Mouse (Mus musculus) thymus, postnatal 25 days (tissue): ENCODE measurements at regions not wholly inside any gene's neighbourhood (a gene's known extent, or its start where the extent isn't known, plus 50 kb on each side); places are given as distances from the start of the nearest gene placed in this dataset.

Experiments used
- DNase-seq: peaks from one replicate; pipeline ENCODE4 v3.0.0; 2022

- no peak for DNase-seq
Measured at GRCm38 (mm10) chr3:133751011-133751410, 206.1 kb upstream of the Tet2 start.

GRCm38 (mm10) chr3:133751565-133751964, 206.6 kb upstream of the Tet2 start:
- DNase-seq: no peak

DNA sequence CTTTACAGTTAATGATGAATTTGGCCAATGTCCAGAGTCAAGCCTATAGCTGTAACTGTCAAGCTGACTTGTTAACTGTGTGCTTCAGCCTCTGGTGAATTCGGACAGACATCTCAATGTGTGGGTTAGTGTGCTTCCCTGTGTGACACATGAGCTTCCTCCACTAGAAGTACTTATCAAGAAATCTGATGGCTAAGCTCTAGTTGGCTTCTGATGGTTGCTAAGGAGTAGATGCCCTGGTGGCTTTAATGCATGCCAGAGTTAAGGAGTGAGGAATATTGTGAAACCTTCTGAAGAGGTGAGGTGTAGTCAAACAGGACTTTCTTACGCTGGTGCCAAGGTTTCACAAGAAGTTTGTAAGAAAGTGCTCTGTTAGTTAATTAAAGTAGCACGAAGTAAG, 208.1 kb upstream of the Tet2 start:
- DNase-seq: no peak

DNA sequence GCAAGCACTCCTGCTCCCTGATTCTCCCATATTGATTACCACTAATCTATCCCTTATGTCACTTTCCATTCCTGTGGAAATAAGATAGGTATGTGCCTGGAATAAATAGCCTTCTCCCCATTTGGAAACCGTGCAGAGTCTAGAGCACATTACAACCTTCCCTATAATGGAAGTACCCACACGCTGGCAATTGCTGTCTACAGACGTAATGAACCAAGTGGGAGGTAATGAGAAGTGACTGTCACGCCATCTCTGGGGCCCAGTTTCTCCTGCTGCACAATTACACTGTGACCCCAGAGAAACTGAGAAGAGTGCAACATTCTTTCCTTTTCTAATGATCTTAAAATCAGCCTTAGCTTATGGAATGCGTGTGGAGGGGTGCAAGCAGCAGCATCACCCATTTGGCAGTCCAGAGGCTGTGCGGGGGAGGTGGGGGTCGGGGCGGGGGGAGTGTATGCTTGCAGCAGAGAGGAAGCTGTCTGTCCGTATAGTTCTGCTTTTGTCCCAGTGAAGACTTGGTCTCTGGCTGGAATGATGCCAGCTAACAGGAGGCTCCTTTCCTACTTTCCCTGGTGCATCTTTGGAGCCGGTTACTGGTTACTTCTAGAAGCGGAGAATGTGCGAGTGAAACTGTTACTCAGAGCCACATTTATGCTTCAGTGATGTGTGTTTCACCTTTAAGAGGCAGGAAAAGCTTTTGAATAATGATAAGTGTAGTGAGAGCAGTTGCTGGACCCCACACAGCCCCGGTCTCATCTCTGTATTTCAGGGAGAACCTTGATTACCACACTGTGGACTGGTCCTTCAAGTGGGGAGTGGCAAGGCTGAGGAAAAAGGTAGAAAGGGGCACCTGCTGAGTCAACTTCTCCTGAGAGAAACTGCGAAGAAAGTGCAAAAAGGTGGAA, 209.3 kb upstream of the Tet2 start:
- no peak for DNase-seq

GRCm38 (mm10) chr3:133754911-133755259, 209.9 kb upstream of the Tet2 start:
- DNase-seq: no peak

DNA sequence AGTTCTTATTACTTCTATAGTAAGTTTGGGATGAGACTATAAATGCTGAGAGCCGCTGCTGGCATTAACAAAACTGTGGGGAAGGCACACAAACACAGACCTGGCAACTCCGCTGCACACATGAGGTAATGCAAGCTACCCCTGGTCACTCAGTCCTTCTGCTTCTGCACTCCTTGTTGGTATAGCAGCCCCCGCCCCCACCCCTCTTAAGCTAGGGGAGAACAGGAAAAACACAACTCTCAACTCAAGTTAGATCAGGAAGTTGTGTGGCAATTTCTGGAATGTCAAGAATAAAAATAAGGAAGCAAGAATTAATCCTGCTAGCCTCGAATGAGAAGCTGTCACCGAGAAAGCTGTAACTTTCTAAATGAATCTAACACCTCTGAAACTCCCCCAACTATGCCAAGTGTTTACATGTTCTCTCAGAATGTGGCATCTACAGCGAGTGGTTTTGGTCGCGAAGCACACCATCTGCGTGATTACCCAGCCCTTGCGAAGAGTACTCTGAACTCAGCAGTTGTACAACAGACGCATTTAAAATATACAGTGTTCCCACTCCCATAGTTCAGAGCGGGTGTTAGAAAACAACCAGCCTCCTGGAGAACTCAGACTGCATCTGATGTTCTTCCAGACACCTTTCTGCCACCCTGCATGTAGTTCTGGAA, 212.9 kb upstream of the Tet2 start:
- no peak for DNase-seq

DNA sequence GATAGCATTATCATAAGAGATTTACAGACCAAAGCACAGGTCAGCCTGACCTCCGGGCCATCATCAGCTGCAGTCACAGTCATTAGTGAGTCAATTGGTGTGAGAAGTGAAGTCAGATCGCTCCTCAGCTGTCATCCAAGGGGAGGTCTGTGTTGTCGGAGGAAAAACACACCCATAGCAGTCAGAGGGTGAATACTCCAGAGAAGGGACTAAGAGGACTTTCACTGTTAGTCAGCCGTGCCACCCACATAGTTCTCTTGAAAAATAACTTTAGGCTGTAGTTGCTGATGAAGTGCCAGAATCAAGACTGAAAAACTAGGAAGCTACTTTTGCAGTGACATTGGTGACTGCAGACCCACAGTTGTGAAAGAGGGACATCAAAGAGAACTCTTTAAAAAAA, 213.5 kb upstream of the Tet2 start:
- no peak for DNase-seq

DNA sequence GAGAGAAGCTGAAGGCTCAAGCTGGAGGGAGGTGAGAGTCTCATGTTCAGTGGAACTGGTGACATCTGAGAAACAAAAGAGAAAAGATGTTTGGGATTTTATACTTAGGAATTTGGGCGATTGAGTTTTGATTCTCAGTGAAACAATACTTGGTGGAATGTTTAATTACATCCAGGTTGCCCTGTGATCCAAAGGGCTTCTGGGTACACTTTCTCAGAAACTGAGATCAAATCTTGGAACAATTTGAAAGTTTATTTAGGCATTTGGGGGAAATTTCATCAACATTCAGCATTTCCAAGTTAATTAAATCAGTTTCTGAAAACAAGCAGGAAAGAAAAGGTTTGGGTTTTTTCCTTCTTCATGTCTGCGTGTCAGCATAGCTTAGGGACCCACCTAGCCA, 214.7 kb upstream of the Tet2 start:
- no peak for DNase-seq

DNA sequence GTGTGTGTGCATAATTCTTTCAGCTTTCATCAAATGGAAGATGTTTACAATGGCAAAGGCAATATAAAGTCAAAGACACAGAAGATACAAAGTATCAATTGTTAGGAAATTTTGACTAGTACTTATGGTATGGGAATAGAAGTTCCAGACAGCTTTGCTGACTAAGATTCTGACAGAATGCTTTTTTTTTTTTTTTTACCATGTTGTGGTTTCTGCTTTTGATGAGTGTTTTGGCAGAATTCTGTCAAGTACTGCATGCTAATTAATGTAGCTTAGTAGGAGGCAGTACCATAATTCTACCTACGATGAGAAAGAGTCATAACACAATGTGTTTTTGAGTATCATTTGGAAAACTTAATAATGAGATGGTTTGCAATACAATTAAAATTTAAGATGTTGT, 215.3 kb upstream of the Tet2 start:
- no peak for DNase-seq

DNA sequence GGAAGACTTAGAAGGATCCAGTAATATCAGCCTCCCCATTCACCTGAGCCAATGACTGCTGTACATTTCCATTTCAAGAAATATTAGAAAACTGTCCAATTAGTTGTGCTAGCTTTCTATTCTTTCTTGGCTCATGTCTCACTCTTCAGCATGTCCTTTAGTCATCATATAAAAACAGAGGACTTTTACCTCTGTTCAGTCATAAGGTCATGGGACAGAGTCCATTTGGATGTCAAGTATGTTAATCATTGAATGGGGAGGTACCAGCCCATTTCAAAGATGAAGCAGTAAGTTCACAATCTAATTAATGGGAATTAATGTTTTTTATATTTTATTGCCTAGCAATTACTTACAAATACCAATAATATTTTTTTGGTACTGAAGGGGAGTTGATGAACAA, 218.8 kb upstream of the Tet2 start:
- DNase-seq: no peak

DNA sequence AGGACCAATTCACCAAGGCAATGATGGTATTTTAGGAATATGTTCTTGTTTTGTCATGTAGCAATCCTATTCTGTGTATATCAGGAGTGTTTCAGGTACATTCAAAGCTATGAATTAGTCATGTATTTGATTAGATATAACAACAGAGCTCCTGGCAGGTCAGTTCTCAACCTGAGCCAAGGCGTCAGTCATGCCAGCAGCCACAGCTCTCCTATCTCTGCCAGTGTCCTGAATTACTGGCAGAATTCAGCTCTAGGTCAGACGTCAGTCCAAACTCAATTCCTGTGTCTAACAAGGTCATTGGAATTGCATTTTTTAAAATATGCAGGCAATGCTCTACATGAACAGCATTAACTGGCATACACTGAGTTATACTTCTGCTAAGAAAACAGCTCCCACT, 228.6 kb upstream of the Tet2 start:
- DNase-seq: no peak

GRCm38 (mm10) chr3:133774229-133774628, 229.3 kb upstream of the Tet2 start:
- no peak for DNase-seq

GRCm38 (mm10) chr3:133776013-133776412, 231.1 kb upstream of the Tet2 start:
- DNase-seq: no peak

DNA sequence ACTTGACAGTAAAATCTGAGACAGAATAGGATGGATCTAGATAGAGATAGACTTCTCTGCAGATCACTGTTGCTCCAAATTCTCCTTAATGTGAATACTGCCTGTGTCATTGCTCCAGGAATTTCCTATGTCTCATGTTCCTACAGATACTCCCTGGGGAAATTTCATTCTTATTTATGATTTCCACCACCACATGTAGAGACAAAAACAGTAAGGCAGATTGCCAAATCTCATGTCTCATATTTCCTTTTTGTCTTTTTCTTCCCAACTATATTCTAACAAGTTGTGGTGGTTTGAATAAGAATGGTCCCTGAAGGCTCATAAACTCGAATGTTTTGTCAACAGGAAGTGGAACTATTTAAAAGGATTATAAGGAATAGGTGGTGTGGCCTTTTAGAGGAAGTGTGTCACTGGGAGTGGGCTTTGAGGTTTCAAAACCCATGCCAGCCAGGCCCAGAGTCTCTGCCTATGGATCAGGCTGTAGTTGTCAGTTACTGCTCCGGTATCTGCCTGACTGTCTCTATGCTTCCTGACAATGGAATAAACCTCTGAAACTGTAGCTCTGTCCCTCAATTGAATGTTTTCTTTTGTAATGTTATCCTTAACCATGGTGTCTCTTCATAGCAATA, 234.3 kb upstream of the Tet2 start:
- DNase-seq: no peak

DNA sequence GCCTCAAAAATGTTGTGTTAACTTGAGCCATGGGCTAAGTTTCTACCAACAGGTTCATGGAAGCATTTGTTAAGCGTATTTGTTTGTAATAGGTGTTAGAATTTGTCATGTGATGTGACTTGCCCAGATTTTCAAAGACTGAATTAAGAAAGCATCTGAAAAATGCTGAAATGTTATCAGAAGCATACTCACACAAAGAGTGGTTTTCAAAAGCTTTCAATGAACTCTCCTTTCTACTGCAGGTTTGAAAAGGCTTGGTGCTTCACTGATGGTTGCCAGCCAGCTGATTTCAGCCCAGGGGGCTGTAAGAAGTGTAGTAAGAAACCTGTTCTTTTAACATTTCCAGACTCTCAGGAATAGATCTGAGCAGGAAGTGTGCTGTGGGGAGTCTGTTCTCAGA, 238.1 kb upstream of the Tet2 start:
- no peak for DNase-seq

- DNase-seq: no peak
Measured at GRCm38 (mm10) chr3:133791361-133791760, 246.4 kb upstream of the Tet2 start.

DNA sequence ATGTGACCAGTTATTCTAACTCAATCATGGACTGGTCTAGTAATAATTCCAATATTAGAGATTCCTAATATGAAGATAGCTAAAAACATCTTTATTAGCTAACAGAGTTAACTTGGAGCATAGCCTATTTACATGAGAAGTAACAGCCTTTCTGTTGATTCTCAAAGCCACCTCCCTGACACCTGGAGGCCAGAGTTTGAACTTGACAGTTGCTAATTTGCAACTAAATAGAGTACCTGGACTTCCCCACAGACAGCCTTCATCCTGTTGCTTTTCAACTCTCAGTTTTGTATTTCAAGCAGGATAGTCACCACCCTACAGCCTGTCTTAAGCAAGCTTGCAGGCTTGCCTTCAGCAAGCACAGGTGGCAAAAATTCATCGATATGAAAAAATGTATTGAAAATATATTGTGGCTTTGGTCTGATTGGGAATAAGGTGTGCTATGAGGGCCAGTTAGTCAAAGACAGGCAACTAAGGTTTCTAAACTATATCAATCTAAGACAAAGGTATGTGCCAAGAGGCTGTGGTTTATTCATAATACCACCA, 264.1 kb upstream of the Tet2 start:
- DNase-seq: no peak

GRCm38 (mm10) chr3:133818966-133819700, 274.2 kb upstream of the Tet2 start:
- DNase-seq: no peak

DNA sequence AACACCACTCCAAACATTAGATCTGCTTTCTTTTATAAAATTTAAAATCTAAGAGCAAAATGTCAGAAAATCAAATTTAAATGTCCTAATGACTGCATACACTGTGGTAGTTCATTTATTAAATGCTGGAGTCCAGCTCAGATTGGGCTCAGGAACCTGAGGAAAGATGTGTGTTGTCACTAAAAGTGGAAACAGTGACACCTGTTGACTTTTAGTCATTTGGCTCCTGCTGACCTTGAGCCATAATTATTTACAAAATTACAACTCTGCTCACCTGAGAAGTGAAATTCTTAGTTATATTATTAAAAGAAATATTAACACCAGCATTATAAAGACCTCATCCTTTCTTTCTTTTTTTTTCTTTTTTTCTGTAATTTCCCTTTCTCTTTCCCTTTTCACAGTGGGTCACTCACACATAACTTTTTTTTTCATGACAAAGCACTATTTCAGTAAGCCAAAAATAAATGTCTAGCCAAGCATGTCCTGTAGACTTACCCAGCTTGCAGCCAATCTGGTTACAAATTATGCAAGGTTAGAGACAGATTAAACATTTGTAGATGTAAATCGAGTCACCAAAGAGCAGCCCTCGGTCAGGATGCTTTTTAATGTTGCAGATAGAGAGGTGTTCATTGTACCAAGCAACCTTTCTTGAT, 288.9 kb upstream of the Tet2 start:
- DNase-seq: no peak

DNA sequence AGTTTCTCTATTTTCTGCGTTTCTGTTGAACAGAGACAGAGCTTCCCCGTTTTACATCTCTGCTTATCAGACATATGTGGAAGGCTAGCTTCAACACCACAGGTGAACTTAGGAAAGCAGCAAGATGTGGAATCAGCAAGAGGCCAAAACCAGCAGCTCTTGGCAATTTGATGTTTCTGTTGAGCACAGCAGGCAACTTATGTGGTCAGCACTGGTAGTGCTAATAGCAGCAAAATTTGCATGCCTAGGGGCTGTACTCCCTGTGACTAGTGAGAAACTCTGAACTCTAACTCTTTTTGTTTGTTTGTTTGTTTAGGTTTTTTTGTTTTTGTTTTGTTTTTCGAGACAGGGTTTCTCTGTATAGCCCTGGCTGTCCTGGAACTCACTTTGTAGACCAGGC, 289.5 kb upstream of the Tet2 start:
- no peak for DNase-seq

- no peak for DNase-seq
Measured at GRCm38 (mm10) chr3:133846301-133846700, 301.4 kb upstream of the Tet2 start.

DNA sequence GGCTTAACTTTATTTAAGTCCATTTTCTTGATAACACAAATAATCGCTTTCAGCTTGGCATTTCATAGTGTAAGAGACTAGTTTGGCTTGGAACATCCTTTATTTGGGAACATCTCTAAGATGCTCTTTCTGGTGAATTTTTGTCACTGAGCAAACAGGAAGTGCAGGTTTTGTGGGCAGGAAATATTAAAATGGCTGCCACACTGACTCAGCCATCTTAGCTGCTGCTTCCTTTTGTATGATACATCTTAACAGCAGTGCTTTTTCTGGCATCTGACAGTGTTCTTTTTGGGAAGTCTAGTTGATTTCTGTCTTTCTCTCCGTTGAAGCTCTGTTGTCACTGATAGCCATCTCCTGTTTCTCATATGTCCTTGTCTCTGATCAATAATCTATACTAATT, 329.4 kb upstream of the Tet2 start:
- DNase-seq: no peak
